Mouse (Mus musculus) NIH3T3 (cell line): ENCODE results near the gene Stxbp6.
A peak's percentile ranks its signal among the peaks of the same experiment; 100 is the strongest.
"Not testable (repeated sequence)": the region's sequence is repeated elsewhere in the genome, so short reads cannot be mapped to it uniquely, and the experiment has no call there.

Source experiments
- DNase-seq: peaks from one replicate; pipeline ENCODE4 v3.0.0-alpha.2; 2012; ENCODE audit warnings: low read depth

Stxbp6 gene

DNA sequence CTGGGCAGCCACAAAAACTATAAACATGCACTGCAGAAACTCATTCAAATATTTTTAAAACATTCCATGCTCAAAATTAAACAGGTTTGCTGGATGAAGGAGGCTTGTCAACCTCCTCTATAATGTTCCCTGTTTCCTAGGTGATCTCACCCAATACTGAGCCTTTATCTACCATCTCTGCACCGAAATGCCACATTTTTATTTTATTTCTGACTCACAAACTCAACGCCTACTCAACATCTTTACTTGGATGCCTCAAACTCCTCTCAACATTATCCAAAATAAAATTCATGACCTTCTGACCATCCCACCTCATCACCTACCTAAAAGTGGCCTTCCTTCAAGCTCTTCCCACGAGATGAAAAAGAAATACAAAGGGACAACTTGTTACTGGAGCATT is 18.1 kb downstream of the Stxbp6 start:
- DNase-seq = no peak

DNA sequence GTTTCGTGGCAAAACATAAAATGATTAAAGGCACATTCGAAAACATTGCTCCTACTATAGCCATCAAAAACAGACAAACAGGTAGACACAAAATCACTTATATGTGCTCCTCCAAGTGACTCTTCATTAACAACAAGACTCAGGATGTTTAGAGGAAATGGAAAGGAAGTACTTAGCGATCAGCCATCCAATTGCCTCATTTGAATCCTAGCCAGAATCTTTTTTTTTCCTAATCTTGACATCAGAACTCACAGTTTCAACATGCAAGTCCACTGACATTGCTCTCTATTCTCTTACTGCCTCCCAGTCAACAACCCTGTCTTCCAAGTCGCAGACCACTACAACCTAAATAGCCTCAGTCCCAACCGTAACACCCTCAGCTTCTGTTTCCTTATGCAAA is 21.2 kb downstream of the Stxbp6 start:
- DNase-seq = no peak

DNA sequence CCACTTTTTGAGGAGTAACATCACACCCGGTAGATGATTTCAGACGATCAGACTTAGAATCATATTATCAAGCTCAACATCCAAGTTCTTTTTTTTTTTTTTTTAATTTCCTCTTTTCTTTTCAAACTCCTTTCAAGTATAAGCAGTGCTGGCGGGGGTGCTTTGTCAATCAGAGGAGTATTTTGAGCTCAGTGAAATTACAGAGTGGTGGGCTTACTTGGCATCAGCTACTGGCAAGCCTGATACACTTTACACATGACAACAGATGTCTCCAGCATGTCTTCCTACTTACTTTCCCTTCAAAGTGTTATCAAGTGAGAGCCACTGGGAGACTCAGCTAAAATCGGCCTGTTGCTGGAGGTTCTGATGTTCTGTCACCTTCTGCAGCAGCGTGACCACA is 21.6 kb downstream of the Stxbp6 start:
- DNase-seq = no peak

DNA sequence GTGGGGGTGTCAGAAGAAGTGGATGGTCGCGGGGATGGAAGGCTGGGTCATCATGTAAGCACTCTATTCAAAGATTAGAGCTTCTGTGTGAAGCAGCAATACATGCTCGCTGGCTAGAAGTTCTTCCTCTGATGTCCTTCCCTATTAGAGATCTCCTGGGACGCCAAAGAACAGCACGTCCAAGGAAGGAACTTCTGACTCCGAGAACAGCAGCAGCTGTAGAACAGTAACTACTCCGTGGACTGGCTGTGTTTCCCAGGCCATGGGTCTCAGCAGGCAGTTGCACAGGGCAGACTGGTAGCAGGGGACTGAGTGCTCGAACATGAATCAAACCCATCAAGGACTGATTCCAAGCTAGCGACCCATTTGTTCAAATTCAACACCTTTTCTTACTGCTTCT is 24.6 kb downstream of the Stxbp6 start:
- DNase-seq = no peak

DNA sequence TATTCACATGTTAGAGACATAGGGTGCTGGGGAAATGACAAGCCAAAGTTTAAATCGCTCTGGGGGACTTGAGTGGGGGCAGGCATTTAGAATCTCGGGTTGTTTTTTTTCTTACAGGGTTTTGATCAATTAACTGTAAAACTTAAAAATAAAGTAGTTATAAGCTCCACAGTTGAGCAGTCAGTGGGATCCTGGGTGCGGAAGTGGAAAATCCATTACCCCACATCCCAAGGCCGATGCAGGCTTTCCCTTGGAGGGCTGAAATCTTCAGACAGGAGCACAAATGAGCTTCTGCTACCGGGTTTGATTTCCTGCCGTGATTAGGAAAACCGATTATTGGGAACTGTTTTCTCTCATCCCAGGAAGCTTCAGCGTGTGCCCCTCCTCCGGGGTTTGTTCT is 26.8 kb downstream of the Stxbp6 start:
- not testable (repeated sequence) for DNase-seq

DNA sequence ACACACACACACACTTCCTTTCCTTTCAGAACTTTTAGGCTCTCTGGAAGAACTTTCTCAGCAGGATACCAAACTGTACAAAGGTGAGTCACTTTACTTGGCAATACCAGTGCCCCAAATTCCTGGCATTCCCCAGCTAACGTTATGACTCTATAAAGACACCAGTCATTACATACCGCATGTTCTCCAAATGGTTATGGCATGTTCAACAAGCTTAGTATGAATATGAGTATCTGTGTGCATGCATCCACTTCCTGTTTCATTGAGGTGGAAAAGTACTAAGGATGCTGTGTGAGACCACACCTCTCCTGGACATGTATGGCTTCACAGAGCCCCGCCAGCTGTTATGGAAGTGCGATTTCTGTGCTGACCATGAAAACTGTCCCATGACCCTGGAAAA is 27.3 kb downstream of the Stxbp6 start:
- peak; percentile 11 for DNase-seq

DNA sequence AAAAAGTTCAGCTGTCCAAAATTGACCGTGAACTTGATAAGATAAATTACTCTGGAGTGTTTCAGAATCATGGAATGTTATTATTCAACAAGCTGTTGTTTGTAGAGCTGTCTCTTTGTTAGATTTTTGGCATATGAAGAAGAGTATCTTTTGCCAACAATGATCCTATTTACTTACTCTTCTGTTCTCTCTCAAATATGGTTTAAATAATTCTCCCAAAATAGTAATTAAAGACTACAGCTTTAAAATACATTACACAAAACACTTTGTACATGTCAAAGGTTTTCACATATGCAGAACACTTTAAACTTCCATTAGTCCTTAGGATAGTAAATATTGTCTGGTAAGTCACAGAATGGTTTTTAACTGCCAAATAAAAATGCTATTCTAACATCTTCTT is 29.9 kb downstream of the Stxbp6 start:
- no peak for DNase-seq

DNA sequence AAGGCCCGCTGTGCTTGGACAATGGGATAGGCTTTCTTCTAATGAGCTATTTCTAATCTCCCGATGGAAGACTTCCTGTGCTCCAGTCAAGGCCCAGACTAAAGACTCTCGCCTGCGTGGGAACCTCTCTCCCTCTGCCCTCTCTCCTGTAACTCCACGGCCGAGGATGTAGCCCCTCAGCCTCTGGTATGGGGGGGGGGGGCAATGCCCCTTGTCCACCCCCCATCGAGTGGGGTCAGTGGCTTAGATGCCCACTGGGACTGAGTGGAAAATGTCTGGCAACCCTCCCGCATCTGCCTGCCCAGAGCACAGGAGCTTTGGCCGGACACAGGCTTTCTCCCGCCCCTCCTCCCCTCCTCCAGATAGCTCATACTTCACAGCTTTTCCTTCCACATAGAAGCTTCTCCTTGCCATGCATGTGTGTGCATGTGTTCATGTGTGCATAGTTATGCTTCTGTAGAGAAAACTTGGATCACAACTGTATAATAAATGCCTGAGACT is 31.9 kb downstream of the Stxbp6 start:
- DNase-seq = no peak

DNA sequence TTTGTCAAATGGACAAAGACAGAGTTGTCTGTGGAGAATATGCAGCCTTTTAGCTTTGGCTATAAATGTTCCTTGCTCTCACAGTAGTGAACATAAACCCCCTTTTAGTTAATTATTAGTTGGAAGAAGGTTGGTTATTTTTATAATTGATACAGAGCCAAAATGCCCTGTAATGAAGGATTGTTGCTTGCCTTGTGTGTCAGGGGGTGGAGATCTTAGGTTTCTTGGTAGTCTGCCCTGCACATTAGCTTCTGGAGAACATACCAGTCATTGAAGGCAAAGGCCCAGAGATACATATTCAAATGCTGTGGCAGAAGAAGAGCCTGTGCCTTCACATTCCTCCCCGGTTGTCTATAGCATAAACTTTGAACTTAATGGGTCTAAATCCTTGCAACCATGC is 37.0 kb downstream of the Stxbp6 start:
- DNase-seq = no peak

DNA sequence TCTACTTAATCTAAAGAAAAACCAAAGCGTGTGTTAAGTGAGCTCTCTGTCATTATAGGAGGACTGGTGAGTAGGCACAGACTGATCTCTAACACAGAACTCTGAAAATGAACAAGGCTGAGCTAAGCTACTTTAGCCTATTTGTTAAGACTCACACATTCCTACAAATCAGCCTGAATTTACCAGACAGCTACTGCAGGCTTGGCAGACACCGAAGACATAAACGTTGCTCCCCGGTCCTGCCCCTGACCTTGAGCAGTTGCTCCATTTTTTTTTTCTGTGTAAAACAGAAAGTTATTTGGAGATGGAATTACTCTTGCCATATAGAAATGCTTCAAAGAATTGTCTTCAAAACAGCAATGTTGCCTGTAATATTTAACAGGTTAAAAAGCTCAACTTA is 37.4 kb downstream of the Stxbp6 start:
- DNase-seq = no peak

DNA sequence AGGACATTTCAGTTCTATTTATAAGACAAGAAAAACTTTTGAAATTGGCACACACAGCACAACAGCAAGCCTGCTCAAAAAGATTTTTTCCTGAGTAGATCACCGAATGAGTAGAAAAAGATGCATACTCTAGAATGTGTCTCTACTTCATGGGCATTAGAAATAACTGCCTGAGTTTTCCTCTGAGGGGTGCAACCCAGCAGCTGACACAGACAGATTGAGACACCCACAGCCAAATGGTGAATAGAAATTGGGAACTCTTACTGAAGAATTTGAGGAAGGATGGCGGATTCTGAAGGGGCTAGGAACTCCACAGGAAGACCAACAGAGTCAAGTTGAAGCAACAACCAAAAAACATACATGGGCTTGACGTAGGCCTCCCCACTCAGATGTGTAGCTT is 43.8 kb downstream of the Stxbp6 start:
- no peak for DNase-seq

DNA sequence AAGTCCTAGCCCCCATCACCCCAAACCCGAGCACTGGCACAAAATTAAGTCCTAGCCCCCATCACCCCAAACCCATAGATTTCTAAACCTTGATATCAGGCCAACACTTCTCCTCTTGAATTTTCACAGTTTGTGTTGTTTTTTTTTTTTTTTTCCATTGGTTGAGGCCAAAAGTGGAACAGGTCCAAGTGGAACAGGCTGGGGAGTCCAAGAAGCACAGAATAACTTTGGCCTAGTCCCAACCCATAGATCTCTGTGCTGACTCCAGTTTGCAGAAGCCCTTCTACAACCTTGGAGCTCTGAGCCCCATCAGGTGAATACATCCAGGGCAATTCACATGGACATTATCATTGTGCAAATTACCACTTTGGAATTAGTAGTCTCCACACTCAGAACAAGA is 48.2 kb downstream of the Stxbp6 start:
- no peak for DNase-seq

DNA sequence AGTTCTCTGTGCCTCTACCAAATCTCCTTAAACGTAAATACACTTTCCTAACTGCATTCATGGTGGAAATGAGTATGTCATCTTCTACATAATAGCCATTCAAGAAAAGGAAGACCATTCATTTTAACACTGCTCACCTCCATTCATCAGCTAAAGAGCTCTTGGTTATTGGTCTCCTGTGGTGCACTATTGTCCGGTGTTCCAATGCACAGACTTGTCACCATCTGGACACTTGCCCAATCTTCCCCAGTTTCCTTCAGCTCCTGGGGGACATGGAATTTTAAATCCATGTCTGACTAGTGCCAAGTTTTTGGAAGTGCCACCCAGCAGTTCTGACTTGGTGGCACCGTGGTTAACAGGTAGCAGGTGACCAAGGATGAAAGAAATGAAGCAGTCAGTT is 54.5 kb downstream of the Stxbp6 start:
- DNase-seq = no peak

DNA sequence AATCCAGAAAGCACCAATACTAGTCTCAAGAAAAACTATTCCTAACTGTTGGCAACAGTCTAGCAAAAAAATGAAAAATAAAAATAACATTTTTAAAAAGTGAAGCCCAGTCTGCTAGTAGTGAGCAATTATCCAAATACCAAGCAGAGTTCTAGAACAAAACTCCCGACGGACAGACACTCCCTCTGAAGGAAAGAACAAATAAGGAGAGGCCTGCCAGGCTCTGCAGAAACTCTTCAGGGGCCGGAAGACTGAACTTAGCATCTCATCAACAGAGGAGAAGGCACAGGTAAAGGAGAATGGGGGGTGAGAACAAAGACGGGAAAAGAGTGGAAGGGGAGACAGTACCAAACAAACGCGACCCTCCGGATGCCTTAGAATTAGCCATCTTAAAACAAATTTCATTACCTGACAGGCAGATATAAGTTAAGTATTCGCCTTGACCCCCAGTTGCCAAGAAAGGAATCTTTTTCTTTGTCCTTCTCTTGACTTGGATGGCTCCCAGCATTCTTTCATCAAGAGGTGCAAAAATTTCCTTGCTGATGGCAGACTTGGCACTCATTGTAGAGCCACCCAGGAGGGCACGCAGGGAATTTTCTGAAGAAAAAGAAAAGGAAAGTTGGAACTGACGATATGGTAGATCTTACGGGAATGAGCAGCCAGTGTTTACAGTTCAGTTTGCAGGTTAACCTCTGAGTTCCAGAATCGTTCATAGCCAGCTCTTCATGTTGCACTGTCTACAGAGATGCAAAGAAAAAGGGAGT is 55.3 kb downstream of the Stxbp6 start:
- DNase-seq = no peak

DNA sequence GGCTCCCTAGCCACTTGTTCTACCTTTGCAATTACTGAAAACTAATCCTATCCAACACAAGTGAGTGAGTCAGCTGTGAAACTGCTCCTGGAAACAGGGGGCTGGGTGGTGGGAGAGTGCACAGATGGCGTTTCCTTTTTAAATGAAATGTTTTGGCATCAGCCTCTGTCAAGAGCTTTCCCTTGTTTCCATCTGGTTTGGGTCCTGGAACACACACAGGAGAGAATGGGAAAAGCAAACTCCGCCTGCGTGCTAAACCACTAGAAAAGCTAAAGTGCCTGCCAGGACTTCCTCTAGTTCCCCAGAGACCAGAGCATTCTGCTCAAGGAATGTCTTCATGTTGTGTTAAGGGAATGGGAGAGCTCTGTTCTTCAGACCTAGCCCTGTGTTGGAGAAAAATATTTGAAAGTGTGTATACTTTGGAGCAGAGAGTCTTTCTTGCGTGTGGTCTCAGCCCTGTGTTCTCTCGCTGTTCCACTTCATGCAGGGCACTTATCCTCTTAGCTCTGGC is 61.2 kb downstream of the Stxbp6 start:
- no peak for DNase-seq

DNA sequence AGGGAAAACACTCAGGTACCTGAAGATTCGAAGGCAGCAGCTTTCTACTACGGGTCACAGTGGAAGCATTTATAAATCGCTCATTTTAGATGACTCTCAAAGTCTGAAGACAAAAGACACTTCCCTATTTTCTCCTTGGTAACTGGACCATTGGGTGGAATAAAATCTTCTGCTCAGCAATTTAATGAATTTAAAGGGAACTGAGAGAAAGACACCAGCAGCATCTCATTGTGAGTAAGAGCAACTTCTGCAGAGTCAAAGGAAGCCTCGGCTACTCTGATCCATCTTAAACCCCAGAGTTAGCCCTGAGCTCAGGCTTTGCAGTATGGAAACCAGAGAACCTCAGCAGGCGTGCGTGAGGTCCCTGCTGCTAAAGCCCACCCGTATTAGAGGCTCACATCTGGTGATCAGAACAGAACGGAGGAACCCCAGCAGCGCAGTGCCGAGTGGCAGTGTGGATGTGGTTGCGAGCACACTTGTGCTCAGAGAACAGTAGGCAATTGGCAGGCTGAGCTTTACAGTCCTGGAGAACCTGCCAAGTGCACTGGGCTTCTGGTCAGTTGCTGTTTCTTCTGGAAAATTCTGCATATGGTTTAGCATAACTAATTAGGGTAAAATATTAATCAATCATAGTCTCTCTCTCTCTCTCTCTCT is 62.9 kb downstream of the Stxbp6 start:
- no peak for DNase-seq

DNA sequence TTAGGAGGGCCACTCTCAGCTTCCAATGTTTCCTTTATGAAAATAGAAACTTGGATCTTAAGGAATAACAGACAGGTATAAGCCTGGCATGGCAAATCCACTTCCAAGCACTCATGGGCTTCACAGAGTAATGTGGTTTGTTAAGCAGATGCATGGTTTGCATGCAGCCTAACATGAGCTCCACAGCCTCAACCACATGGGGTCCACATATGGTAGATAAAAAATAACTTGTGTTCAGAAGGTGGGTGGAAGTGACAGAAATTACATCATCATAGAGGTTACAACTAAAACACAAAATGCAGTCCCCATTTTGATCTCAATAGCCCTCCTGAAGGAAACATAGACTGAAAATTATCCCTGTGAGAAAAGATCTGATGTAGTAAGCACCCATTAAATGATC is 63.5 kb downstream of the Stxbp6 start:
- no peak for DNase-seq

DNA sequence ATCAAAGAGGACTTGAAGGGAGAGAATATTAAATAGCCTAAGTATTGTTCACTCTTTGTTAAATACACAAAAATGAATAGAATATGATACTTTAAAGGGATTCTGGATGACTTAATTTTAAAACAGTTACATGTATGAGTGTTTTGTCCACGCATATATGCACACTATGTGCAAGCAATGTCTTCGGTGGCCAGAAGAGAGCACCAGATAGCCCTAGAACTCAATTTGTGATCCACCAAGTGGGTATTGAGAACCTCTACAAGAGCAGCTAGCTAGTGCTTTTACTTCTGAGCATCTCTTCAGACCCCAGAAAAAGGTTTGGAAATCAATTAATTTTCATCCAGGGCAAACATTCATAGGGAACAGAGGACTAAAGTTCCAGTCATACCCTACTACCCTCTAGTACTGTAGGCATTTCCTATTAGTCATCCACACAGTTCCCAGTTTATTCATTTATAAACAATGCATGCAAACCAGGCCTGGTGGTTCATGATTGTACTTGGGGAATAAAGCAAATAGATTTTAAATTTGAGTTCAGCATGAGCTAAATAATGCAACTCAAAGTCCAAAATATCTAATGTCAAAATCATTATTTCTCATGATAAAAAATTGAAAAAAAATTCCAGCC is 64.4 kb downstream of the Stxbp6 start:
- no peak for DNase-seq

DNA sequence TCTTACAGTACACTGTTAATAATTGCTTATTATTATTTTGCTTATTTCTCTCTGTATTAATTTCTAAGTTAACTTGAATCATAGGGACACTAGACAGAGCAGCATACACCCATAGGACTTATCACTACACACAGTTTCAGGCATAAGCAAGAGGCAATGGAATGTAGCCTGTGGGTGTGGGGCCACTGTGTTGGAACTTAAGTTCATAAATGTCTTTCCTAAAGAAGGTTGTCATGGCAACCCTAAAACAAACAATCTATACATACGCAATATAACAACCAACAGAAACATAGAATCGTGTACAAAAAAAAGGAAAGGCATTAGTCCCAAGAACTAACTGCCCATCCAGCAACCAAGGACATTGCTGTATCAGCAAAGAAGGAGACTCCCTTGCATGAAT is 67.9 kb downstream of the Stxbp6 start:
- no peak for DNase-seq

DNA sequence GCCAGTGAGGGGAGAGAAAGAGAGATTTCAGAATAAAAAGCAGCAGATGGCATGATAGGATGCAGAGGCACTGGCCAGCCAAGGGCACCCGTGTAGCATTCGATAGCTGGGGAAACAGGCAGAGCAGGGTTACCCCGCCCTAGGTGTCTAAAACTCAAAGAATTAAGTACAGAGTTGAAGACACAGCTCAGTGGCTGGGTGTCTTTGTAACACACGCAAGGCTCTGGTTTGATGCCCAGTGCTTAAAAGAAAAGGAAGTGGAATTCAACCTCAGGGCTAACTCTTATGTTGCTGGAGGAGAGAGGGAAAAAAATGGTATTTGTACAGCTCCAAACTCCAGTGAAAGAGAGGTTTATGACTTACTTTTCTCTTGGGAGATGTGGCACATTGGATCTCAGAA is 68.5 kb downstream of the Stxbp6 start:
- DNase-seq = no peak

DNA sequence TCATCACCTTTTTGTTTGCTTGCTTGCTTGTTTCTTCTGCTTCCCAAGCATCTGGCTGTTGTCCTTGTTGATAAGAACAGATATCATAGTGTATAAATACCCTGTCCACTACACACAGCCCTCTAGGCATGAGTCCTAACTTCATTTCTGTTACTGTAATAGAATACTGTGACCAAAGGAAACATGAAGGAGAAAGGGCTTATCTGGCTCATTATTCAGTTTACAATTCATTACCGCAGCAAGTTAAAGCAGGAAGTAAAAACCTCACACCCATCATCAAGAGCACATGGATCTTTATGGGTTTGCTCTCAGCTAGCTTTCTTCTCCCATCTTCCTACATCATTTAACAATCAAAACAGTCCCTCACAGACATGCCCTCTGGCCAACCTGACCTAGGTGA is 72.5 kb downstream of the Stxbp6 start:
- no peak for DNase-seq

DNA sequence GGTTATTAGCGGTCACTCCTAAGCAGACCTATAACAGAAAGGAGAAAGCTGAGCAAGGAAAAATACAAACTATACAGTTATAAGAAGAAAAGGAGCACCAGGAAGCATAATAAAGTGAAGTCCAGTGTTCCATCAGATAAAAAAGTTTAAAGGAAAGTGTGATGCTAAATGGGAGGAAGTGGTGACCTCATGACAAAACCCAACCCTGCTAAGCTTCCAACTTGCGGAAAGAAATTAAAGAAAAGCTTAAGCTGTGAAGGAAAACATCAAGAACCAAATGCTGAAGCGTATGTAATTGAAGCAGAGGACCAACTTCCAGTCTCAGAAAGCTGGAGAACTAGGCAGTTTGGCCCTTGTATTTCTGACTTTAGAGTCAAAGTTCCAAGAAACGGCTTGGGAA is 77.1 kb downstream of the Stxbp6 start:
- DNase-seq = no peak

DNA sequence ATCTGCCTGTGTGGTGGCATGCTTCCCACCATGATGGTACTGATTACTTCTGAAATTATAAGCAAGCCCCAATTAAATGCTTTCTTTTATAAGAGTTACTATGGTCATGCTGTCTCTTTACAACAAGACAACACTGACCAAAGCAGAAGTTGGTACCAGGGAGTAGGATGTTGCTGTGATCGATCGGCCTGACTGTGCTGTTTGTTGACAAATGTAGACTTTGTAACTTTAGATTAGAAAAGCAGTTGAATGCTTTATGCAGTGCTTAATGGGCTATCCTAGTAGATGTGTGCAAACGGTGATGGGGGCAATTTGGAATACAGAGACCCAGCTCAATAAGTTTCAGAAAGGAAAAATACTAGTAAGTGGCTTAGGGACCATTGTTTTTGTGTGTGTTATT is 77.6 kb downstream of the Stxbp6 start:
- DNase-seq = no peak
